Mouse (Mus musculus) sigmoid colon, adult 10 weeks (tissue): ENCODE results near the gene Wrb. TPM values are rescaled to one million over a fixed set of nuclear protein-coding genes. Genes with fewer than 3 reads are reported as not detected.

Experiments used
- polyA plus RNA-seq: library from polyadenylated mRNA; stranded (reverse); fragments of 350-450 nt; fragmentation: Illumina TruSeq; extraction: RNeasy Lipid Tissue Mini Kit (QIAGEN cat#74804); gene quantifications from one replicate; pipeline ENCODE4 v1.2.3, GENCODE M21; 2014; ENCODE audit warnings: low read depth, low replicate concordance

Gene Wrb
- 11.6 TPM for polyA plus RNA-seq

DNA sequence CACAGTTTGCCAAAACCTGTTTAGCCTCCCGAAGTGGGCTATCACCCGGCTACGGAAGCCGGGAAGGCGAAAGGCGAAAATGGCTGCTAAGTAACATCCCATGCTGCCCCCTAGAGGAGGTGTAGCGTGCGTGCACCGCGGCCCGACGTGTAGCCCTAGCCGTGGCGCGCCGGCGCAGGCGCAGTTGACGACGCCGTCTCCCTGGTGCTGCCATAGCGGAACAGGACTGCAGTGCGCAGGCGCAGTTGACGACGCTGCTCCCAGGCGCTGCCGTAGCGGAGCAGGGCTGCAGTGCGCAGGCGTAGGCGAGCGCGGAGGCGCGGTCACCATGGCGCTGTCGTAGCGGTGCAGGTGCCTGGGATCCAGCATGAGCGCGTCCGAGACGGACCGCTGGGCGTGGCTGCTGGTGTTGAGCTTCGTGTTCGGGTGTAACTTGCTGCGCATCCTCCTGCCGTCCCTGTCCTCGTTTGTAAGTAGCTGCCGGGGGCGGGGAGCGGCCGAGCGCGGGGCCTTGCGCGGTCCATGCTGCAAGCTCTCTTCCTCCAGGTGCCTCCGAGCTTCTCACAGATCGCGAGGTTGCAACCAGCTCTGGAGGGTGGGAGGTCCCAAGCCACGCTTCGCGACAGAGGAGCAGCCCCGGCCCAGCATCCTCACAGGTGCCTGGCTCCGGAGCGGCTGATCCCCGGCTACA, at the start of gene Wrb:
TSS of gene Wrb (plus strand) at position 298 of the 691 bp plus-strand sequence.

GRCm38 (mm10) chr16:96127657-96128344, 17.4 kb upstream of the Wrb start, which contains the start of gene Hmgn1:
Hmgn1 (minus strand) TSS chr16:96127729.

DNA sequence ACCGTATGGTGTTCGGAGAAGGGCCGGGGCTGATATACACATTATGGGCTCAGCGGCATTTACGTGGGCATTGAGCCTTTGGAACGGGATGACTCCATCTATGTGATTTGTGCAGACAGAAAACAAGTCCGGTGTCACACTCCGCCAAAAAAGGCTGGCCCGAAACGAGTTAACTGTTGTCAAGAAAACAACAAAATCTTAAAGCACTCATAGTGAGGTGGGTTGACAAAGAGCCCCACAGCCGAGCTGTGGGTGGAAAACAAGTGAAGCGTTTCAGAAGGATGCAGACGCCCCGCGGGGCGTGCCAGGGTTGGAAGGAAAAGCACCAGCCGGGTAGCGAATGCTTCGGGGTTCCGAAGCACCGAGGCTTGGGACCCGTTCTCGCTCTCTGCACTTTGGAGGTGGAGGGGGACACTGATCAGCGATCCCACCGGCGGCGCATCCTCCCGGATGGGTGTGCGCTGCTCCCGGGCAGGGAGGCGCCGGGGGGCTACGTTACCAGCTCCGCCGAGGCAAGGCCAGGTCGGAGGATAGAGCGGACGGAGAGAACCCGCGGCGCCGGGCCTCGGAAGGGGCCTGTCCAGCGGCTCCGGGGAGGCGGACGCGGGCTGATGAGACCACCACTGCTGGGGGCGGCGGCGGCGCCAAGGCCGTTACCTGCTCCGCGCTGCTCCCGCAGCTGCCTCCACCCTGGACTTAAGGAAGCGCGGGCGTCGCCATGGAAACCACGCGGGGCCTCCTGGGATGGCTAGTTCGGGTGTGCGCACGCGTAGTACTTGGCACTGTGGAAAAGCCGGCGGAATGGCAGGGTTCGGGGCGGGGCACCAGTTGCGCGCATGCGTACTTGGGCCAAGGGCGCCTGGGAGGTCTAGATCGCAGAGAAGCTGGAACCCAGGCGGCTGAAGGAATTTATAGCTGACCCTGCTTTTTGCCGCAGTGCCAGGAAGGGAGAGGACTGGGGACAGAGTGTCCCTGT, 46.6 kb downstream of the Wrb start, which contains the start of gene Lca5l:
TSS of gene Lca5l (minus strand) at position 741 of the 976 bp plus-strand sequence.

DNA sequence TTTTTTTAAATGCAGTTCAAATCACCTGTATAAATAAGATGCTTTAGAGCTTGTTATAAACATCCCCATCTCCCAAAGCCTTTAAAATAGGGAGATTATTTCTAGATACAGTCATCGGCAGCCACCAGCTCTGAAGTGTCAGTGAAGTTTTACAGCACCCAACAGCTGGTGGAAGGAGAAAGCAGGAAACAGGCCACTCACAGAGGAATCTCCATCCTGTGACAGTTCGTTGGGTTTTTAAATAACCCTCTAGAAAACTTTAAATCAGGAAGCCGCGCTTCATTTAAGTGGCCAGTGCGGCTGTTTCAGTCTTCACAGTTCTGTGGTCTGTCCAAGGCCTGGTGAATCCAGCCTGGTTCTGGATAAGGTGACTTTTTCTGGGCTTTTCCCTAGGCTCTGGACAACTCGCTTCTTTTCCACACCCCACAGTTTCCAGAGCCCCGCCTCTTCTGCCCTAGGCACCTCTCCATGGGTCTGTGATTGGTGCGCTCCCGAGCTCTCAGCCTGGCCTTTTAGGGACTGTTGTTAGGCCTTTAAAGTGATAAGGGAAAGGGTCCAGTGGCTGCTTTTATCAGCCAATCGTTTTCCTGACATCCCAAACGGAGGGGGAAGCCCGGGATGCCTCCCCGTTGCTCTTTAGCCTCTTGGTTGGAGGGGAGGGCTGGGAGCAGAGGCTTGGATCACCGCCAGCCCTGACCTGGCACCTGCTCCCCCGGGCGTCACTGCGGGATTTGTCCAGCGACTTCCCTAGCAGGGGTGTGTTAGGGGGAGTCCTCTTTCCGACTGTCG, 54.9 kb downstream of the Wrb start, which contains the start of gene Sh3bgr:
TSS of gene Sh3bgr (plus strand) at position 538 of the 789 bp plus-strand sequence.

Other genes starting within 250 kb of the Wrb start
- gene Psmg1, start 154.4 kb upstream of the Wrb start, polyA plus RNA-seq, result 19.4 TPM
- 64.2 TPM for gene Brwd1, start 62.9 kb upstream of the Wrb start, polyA plus RNA-seq
- gene Hmgn1, start 17.7 kb upstream of the Wrb start, polyA plus RNA-seq, result 120 TPM
- gene Lca5l, start 46.9 kb downstream of the Wrb start, polyA plus RNA-seq, result 0.63 TPM
- gene Sh3bgr, start 55.0 kb downstream of the Wrb start, polyA plus RNA-seq, result 107 TPM
- 320 TPM for gene B3galt5, start 90.4 kb downstream of the Wrb start, polyA plus RNA-seq